Mouse (Mus musculus): Measurements from ENCODE around the gene BC030867. TPM values are rescaled to one million over a fixed set of nuclear protein-coding genes. Genes with fewer than 3 reads are reported as not detected.
A peak's percentile ranks its signal among the peaks of the same experiment; 100 is the strongest.

BC030867 gene
- polyA plus RNA-seq, 1 experiment from 2014 or later = 2.6 TPM

GRCm38 (mm10) chr11:102249351-102250090, 839 bp downstream of the BC030867 start:
- Histone ChIP-seq H3K36me3 (ENCODE audit: control insufficient read depth, insufficient read depth, low read length) (no peaks in the 10 kb centered on the region), H3K9ac (replicated peaks; ENCODE audit: low read length) (peak overlapping the region; percentile 23; the same call in 1 of the 2 replicates), H3K27me3 (ENCODE audit: control insufficient read depth, insufficient read depth, low read length) (no peaks in the 10 kb centered on the region), H3K9me3 (ENCODE audit: control insufficient read depth, low read length) (no peaks in the 10 kb centered on the region), H3K27ac (replicated peaks; ENCODE audit: low read depth, low read length) (no peak overlapping the region), H3K4me2 (ENCODE audit: low read length) (peak overlapping the region; percentile 89), H3K4me1 (ENCODE audit: control insufficient read depth, insufficient read depth, low read length) (peaks cover 11% of the 10 kb centered on the region; the same call in 1 of the 2 replicates), H3K4me3 (replicated peaks; ENCODE audit: low read depth, low read length) (peak overlapping the region; percentile 44)
- WGBS = 14% methylated on average over 9 of the region's 9 CpGs
- ATAC-seq (ENCODE audit: low FRiP score, low TSS enrichment) (no peak), DNase-seq (no peak)

- ATAC-seq (ENCODE audit: low FRiP score, low TSS enrichment) (no peak), DNase-seq (peak; percentile 59)
- 35% methylated on average over 9 of the region's 9 CpGs for WGBS
Observed at GRCm38 (mm10) chr11:102257514-102257913, 8.8 kb downstream of the BC030867 start.

GRCm38 (mm10) chr11:102258095-102258494, 9.4 kb downstream of the BC030867 start:
- no peak overlapping the region for H3K9ac ChIP-seq (replicated peaks; ENCODE audit: low read length)
- no peaks in the 10 kb centered on the region for H3K4me1 ChIP-seq (ENCODE audit: control insufficient read depth, insufficient read depth, low read length)
- H3K36me3 ChIP-seq (ENCODE audit: control insufficient read depth, insufficient read depth, low read length) = no peaks in the 10 kb centered on the region
- no peak for DNase-seq
- no peak overlapping the region for H3K4me3 ChIP-seq (replicated peaks; ENCODE audit: low read depth, low read length)
- no peaks in the 10 kb centered on the region for H3K27me3 ChIP-seq (ENCODE audit: control insufficient read depth, insufficient read depth, low read length)
- no peaks in the 10 kb centered on the region for H3K9me3 ChIP-seq (ENCODE audit: control insufficient read depth, low read length)
- no peak overlapping the region for H3K4me2 ChIP-seq (ENCODE audit: low read length)
- no peak overlapping the region for H3K27ac ChIP-seq (replicated peaks; ENCODE audit: low read depth, low read length)
- 84% methylated on average over 6 of the region's 6 CpGs for WGBS
- no peak for ATAC-seq (ENCODE audit: low FRiP score, low TSS enrichment)

More at GRCm38 (mm10) chr11:102257514-102257913, 8.8 kb downstream of the BC030867 start:
- Histone ChIP-seq H3K36me3 (ENCODE audit: control insufficient read depth, insufficient read depth, low read length) (no peaks in the 10 kb centered on the region), H3K4me3 (replicated peaks; ENCODE audit: low read depth, low read length) (no peak overlapping the region), H3K27me3 (ENCODE audit: control insufficient read depth, insufficient read depth, low read length) (no peaks in the 10 kb centered on the region), H3K9ac (replicated peaks; ENCODE audit: low read length) (no peak overlapping the region), H3K9me3 (ENCODE audit: control insufficient read depth, low read length) (no peaks in the 10 kb centered on the region), H3K4me2 (ENCODE audit: low read length) (no peak overlapping the region), H3K27ac (replicated peaks; ENCODE audit: low read depth, low read length) (no peak overlapping the region), H3K4me1 (ENCODE audit: control insufficient read depth, insufficient read depth, low read length) (no peaks in the 10 kb centered on the region)

GRCm38 (mm10) chr11:102258521-102258920, 9.8 kb downstream of the BC030867 start:
- Histone ChIP-seq H3K9me3 (ENCODE audit: control insufficient read depth, low read length) (no peaks in the 10 kb centered on the region), H3K4me2 (ENCODE audit: low read length) (no peak overlapping the region), H3K4me1 (ENCODE audit: control insufficient read depth, insufficient read depth, low read length) (no peaks in the 10 kb centered on the region), H3K36me3 (ENCODE audit: control insufficient read depth, insufficient read depth, low read length) (no peaks in the 10 kb centered on the region), H3K4me3 (replicated peaks; ENCODE audit: low read depth, low read length) (no peak overlapping the region), H3K27me3 (ENCODE audit: control insufficient read depth, insufficient read depth, low read length) (no peaks in the 10 kb centered on the region), H3K9ac (replicated peaks; ENCODE audit: low read length) (no peak overlapping the region), H3K27ac (replicated peaks; ENCODE audit: low read depth, low read length) (no peak overlapping the region)
- ATAC-seq (ENCODE audit: low FRiP score, low TSS enrichment) (no peak), DNase-seq (peak; percentile 24)
- WGBS = 94% methylated on average over 3 of the region's 3 CpGs

GRCm38 (mm10) chr11:102263211-102263610, 14.5 kb downstream of the BC030867 start:
- DNase-seq (no peak), ATAC-seq (ENCODE audit: low FRiP score, low TSS enrichment) (no peak)
- no peaks in the 10 kb centered on the region for H3K27me3 ChIP-seq (ENCODE audit: control insufficient read depth, insufficient read depth, low read length)
- 95% methylated on average over 7 of the region's 7 CpGs for WGBS
- no peak overlapping the region for H3K27ac ChIP-seq (replicated peaks; ENCODE audit: low read depth, low read length)
- H3K9ac ChIP-seq (replicated peaks; ENCODE audit: low read length) = no peak overlapping the region; the same call in 1 of the 2 replicates
- no peaks in the 10 kb centered on the region for H3K36me3 ChIP-seq (ENCODE audit: control insufficient read depth, insufficient read depth, low read length)
- no peaks in the 10 kb centered on the region for H3K4me1 ChIP-seq (ENCODE audit: control insufficient read depth, insufficient read depth, low read length)
- H3K4me3 ChIP-seq (replicated peaks; ENCODE audit: low read depth, low read length) = no peak overlapping the region
- H3K4me2 ChIP-seq (ENCODE audit: low read length) = no peak overlapping the region
- H3K9me3 ChIP-seq (ENCODE audit: control insufficient read depth, low read length) = no peaks in the 10 kb centered on the region

- ATAC-seq (ENCODE audit: low FRiP score, low TSS enrichment) = no peak
- Histone ChIP-seq H3K4me1 (ENCODE audit: control insufficient read depth, insufficient read depth, low read length) (no peaks in the 10 kb centered on the region), H3K9me3 (ENCODE audit: control insufficient read depth, low read length) (no peaks in the 10 kb centered on the region), H3K27ac (replicated peaks; ENCODE audit: low read depth, low read length) (no peak overlapping the region), H3K36me3 (ENCODE audit: control insufficient read depth, insufficient read depth, low read length) (no peaks in the 10 kb centered on the region), H3K9ac (replicated peaks; ENCODE audit: low read length) (no peak overlapping the region), H3K27me3 (ENCODE audit: control insufficient read depth, insufficient read depth, low read length) (no peaks in the 10 kb centered on the region), H3K4me3 (replicated peaks; ENCODE audit: low read depth, low read length) (no peak overlapping the region), H3K4me2 (ENCODE audit: low read length) (no peak overlapping the region)
- WGBS = 60% methylated on average over 14 of the region's 14 CpGs
- no peak for DNase-seq
Observed at GRCm38 (mm10) chr11:102265816-102266215, 17.1 kb downstream of the BC030867 start.

GRCm38 (mm10) chr11:102266631-102267355, 18.1 kb downstream of the BC030867 start:
- ATAC-seq (ENCODE audit: low FRiP score, low TSS enrichment) = no peak
- no peak overlapping the region; the same call in 1 of the 2 replicates for H3K9ac ChIP-seq (replicated peaks; ENCODE audit: low read length)
- H3K36me3 ChIP-seq (ENCODE audit: control insufficient read depth, insufficient read depth, low read length) = no peaks in the 10 kb centered on the region
- no peak for DNase-seq
- 89% methylated on average over 8 of the region's 8 CpGs for WGBS
- H3K9me3 ChIP-seq (ENCODE audit: control insufficient read depth, low read length) = no peaks in the 10 kb centered on the region
- no peak overlapping the region for H3K4me3 ChIP-seq (replicated peaks; ENCODE audit: low read depth, low read length)
- H3K27me3 ChIP-seq (ENCODE audit: control insufficient read depth, insufficient read depth, low read length) = no peaks in the 10 kb centered on the region
- H3K27ac ChIP-seq (replicated peaks; ENCODE audit: low read depth, low read length) = 0 out of 2 replicates have a peak overlapping the region, but pooled peaks have one; percentile 26
- no peaks in the 10 kb centered on the region for H3K4me1 ChIP-seq (ENCODE audit: control insufficient read depth, insufficient read depth, low read length)
- no peak overlapping the region for H3K4me2 ChIP-seq (ENCODE audit: low read length)

- 8% methylated on average over 11 of the region's 11 CpGs for WGBS
- H3K4me1 ChIP-seq (ENCODE audit: control insufficient read depth, insufficient read depth, low read length) = no peaks in the 10 kb centered on the region
- no peaks in the 10 kb centered on the region for H3K9me3 ChIP-seq (ENCODE audit: control insufficient read depth, low read length)
- H3K4me3 ChIP-seq (replicated peaks; ENCODE audit: low read depth, low read length) = no peak overlapping the region
- no peaks in the 10 kb centered on the region for H3K27me3 ChIP-seq (ENCODE audit: control insufficient read depth, insufficient read depth, low read length)
- peak; percentile 87 for DNase-seq
- no peak overlapping the region; the same call in 1 of the 2 replicates for H3K4me2 ChIP-seq (ENCODE audit: low read length)
- H3K9ac ChIP-seq (replicated peaks; ENCODE audit: low read length) = no peak overlapping the region; the same call in 1 of the 2 replicates
- ATAC-seq (ENCODE audit: low FRiP score, low TSS enrichment) = no peak; the same call in 1 of the 2 replicates
- H3K36me3 ChIP-seq (ENCODE audit: control insufficient read depth, insufficient read depth, low read length) = no peaks in the 10 kb centered on the region
- H3K27ac ChIP-seq (replicated peaks; ENCODE audit: low read depth, low read length) = 0 out of 2 replicates have a peak overlapping the region, but pooled peaks have one; percentile 26
Observed at GRCm38 (mm10) chr11:102267480-102267879, 18.8 kb downstream of the BC030867 start.

All from midbrain, embryonic 14.5 days (tissue).